Mouse (Mus musculus) CH12.LX (cell line): ENCODE results near the gene Fgf7. TPM values are rescaled to one million over a fixed set of nuclear protein-coding genes. Genes with fewer than 3 reads are reported as not detected.

Source experiments
- DNase-seq: peaks from one replicate; pipeline ENCODE4 v3.0.0-alpha.2; 2013; ENCODE audit errors: extremely low read depth
- H3K27ac ChIP-seq: 2 replicates; pipeline ENCODE4 v1.5.1; 2012; ENCODE audit warnings: low read depth, mild to moderate bottlenecking, control low read depth, moderate library complexity; ENCODE audit not compliant: insufficient read depth
- H3K27me3 ChIP-seq: replicated peaks from 2 replicates; pipeline ENCODE3; 2012; ENCODE audit warnings: inconsistent platforms
- H3K36me3 ChIP-seq, 2 experiments: replicated peaks in 1 of 2; 2 replicates each; pipeline versions ENCODE3 to v1.6.1; 2012; ENCODE audit warnings: inconsistent platforms in 1 of 2, low read length in 1 of 2, mild to moderate bottlenecking in 1 of 2, mixed read lengths in 1 of 2, moderate library complexity in 1 of 2; ENCODE audit not compliant: control insufficient read depth in 1 of 2, insufficient read depth in 1 of 2
- H3K4me1 ChIP-seq, 2 experiments: 2 replicates each; pipeline ENCODE4 v1.6.1; 2012; ENCODE audit warnings: inconsistent platforms in 1 of 2, moderate library complexity in 1 of 2; ENCODE audit not compliant: insufficient read depth in 2 of 2, control insufficient read depth in 1 of 2
- H3K4me2 ChIP-seq: 2 replicates; pipeline ENCODE4 v1.6.1; 2012; ENCODE audit warnings: low read depth, mild to moderate bottlenecking, control low read depth; ENCODE audit not compliant: poor library complexity, insufficient read depth, severe bottlenecking
- H3K4me3 ChIP-seq, 3 experiments: fragments of 150-350 bp in 1 of 3; sonication (generic) in 1 of 3; replicated peaks in 1 of 3; 2 replicates each; pipeline versions ENCODE3 to v1.5.1; 2011 to 2012; ENCODE audit warnings: low read depth in 2 of 3, low read length in 2 of 3, mild to moderate bottlenecking in 2 of 3, moderate library complexity in 2 of 3, control low read depth in 1 of 3, improper control_type of control experiment in 1 of 3, inconsistent platforms in 1 of 3, mixed read lengths in 1 of 3; ENCODE audit not compliant: poor library complexity in 1 of 3
- H3K79me2 ChIP-seq: replicated peaks from 2 replicates; pipeline ENCODE4 v1.6.1; 2012; ENCODE audit warnings: mild to moderate bottlenecking, moderate library complexity; ENCODE audit not compliant: control insufficient read depth, poor library complexity, insufficient read depth, severe bottlenecking; ENCODE audit errors: extremely low read depth
- H3K9ac ChIP-seq: 2 replicates; pipeline ENCODE4 v1.6.1; 2012; ENCODE audit warnings: low read depth, mild to moderate bottlenecking, control low read depth, moderate library complexity; ENCODE audit not compliant: insufficient read depth
- H3K9me3 ChIP-seq: replicated peaks from 2 replicates; pipeline ENCODE3; 2012; ENCODE audit warnings: low read length, inconsistent platforms, mixed read lengths
- BHLHE40 ChIP-seq: IDR thresholded peaks from 2 replicates; pipeline ENCODE4 v1.6.1; 2011; ENCODE audit warnings: mild to moderate bottlenecking, low read depth, low read length, improper control_type of control experiment
- CHD1 ChIP-seq: IDR thresholded peaks from 2 replicates; pipeline ENCODE4 v1.6.1; 2012; ENCODE audit warnings: low read depth, low read length, improper control_type of control experiment, inconsistent platforms
- ELF1 ChIP-seq: IDR thresholded peaks from 2 replicates; pipeline ENCODE4 v1.6.1; 2014; ENCODE audit warnings: low read depth, mild to moderate bottlenecking, inconsistent platforms, low read length, improper control_type of control experiment
- EP300 ChIP-seq: IDR thresholded peaks from 2 replicates; pipeline ENCODE4 v1.6.1; 2011; ENCODE audit warnings: low read length, improper control_type of control experiment
- GABPA ChIP-seq: IDR thresholded peaks from 2 replicates; pipeline ENCODE4 v1.6.1; 2012; ENCODE audit warnings: low read depth, low read length, improper control_type of control experiment, inconsistent platforms; ENCODE audit not compliant: insufficient replicate concordance
- HCFC1 ChIP-seq: IDR thresholded peaks from 2 replicates; pipeline ENCODE4 v1.6.1; 2012; ENCODE audit warnings: low read depth, mild to moderate bottlenecking, inconsistent platforms, low read length, improper control_type of control experiment
- JUND ChIP-seq: conservative IDR thresholded peaks from 2 replicates; pipeline ENCODE4 v1.6.1; 2011; ENCODE audit warnings: low read depth, low read length, improper control_type of control experiment
- KAT2A ChIP-seq: IDR thresholded peaks from 2 replicates; pipeline ENCODE4 v1.6.1; 2012; ENCODE audit warnings: low read length, improper control_type of control experiment, inconsistent platforms; ENCODE audit not compliant: insufficient replicate concordance
- MAFK ChIP-seq: IDR thresholded peaks from 2 replicates; pipeline ENCODE4 v1.6.1; 2011; ENCODE audit warnings: low read length, improper control_type of control experiment; ENCODE audit not compliant: insufficient replicate concordance
- MAZ ChIP-seq: IDR thresholded peaks from 2 replicates; pipeline ENCODE4 v1.6.1; 2012; ENCODE audit warnings: low read depth, mild to moderate bottlenecking, inconsistent platforms, low read length, improper control_type of control experiment, moderate library complexity
- MEF2A ChIP-seq: IDR thresholded peaks from 2 replicates; pipeline ENCODE4 v1.6.1; 2014; ENCODE audit warnings: low read depth, mild to moderate bottlenecking, inconsistent platforms, low read length, improper control_type of control experiment, borderline replicate concordance
- MYC ChIP-seq: IDR thresholded peaks from 2 replicates; pipeline ENCODE4 v1.6.1; 2011; ENCODE audit warnings: low read depth, mild to moderate bottlenecking, improper control_type of control experiment, low read length
- PAX5 ChIP-seq: IDR thresholded peaks from 2 replicates; pipeline ENCODE4 v1.6.1; 2012; ENCODE audit warnings: low read length, inconsistent platforms, mixed read lengths
- POLR2A ChIP-seq: IDR thresholded peaks from 2 replicates; pipeline ENCODE4 v1.6.1; 2011; ENCODE audit warnings: low read depth, mild to moderate bottlenecking, improper control_type of control experiment, low read length
- POLR2AphosphoS2 ChIP-seq: IDR thresholded peaks from 2 replicates; pipeline ENCODE4 v1.6.1; 2011; ENCODE audit warnings: low read depth, low read length, improper control_type of control experiment
- RAD21 ChIP-seq: IDR thresholded peaks from 2 replicates; pipeline ENCODE4 v1.6.1; 2011; ENCODE audit warnings: low read depth, mild to moderate bottlenecking, low read length, improper control_type of control experiment, moderate library complexity
- SIN3A ChIP-seq: IDR thresholded peaks from 2 replicates; pipeline ENCODE4 v1.6.1; 2012; ENCODE audit warnings: low read length, improper control_type of control experiment, inconsistent platforms
- SMC3 ChIP-seq: IDR thresholded peaks from 2 replicates; pipeline ENCODE4 v1.6.1; 2011; ENCODE audit warnings: low read depth, low read length, improper control_type of control experiment
- TBP ChIP-seq: conservative IDR thresholded peaks from 2 replicates; pipeline ENCODE4 v1.6.1; 2011; ENCODE audit warnings: low read depth, low read length, improper control_type of control experiment
- TCF12 ChIP-seq: IDR thresholded peaks from 2 replicates; pipeline ENCODE4 v1.6.1; 2014; ENCODE audit warnings: low read depth, mild to moderate bottlenecking, inconsistent platforms, low read length, improper control_type of control experiment
- USF1 ChIP-seq: IDR thresholded peaks from 2 replicates; pipeline ENCODE4 v1.6.1; 2014; ENCODE audit warnings: low read depth, mild to moderate bottlenecking, inconsistent platforms, low read length, improper control_type of control experiment
- ZC3H11A ChIP-seq: IDR thresholded peaks from 2 replicates; pipeline ENCODE4 v1.6.1; 2012; ENCODE audit warnings: low read depth, mild to moderate bottlenecking, inconsistent platforms, low read length, improper control_type of control experiment
- ZNF384 ChIP-seq: IDR thresholded peaks from 2 replicates; pipeline ENCODE4 v1.6.1; 2012; ENCODE audit warnings: low read depth, low read length, improper control_type of control experiment, inconsistent platforms
- dilution Hi-C: fragments of 300-500 bp; cut with MboI; formaldehyde crosslinking; loops from 2 replicates; pipeline ENCODE4 v1.14.3; 2020; ENCODE audit warnings: low sequenced_read_pairs; ENCODE audit not compliant: extremely low pct_unique_long_range_greater_than_20kb, extremely low pct_ligation_motif_present
- in situ Hi-C: fragments of 300-500 bp; cut with MboI; formaldehyde crosslinking; loops from 3 replicates; pipeline ENCODE4 v1.14.3; 2019; ENCODE audit warnings: low sequenced_read_pairs, low pct_ligation_motif_present, low pct_unique_long_range_greater_than_20kb, mixed read lengths
- polyA plus RNA-seq: library from polyadenylated mRNA; unstranded; fragments of >175 nt; gene quantifications from 2 replicates; pipeline ENCODE4 v1.2.1, GENCODE M21; 2012; ENCODE audit warnings: low read depth; ENCODE audit not compliant: insufficient read length
- total RNA-seq, 2 experiments: library from RNA; depleted of rRNA; stranded (reverse); fragments of 300-350 nt in 1 of 2; fragments of >200 nt in 1 of 2; gene quantifications; 2 replicates each; pipeline ENCODE4 v1.2.3; 2012 to 2014

The Fgf7 gene
- total and polyA plus RNA-seq, 3 experiments = not detected

GRCm38 (mm10) chr2:126064814-126065213 lies 30.4 kb downstream of the Fgf7 start:
- dilution Hi-C loops (no loop called here), in situ Hi-C loops (no loop called here)
- no peak overlapping the region for H3K4me3 ChIP-seq
- TF ChIP-seq MYC (no peak), MAFK (no peak), SMC3 (no peak), MAZ (no peak), ZNF384 (no peak), JUND (no peak)
- no peak overlapping the region for H3K27ac ChIP-seq
- no peak overlapping the region for H3K9ac ChIP-seq
- no peak for DNase-seq
- H3K79me2 ChIP-seq = no peaks in the 10 kb centered on the region
- H3K4me1 ChIP-seq = peaks cover 3 to 10% of the 10 kb centered on the region in 2 experiments; a peak in 3 of 4 replicates
- H3K36me3 ChIP-seq = no peaks in the 10 kb centered on the region
- H3K27me3 ChIP-seq = no peaks in the 10 kb centered on the region
- H3K9me3 ChIP-seq = no peaks in the 10 kb centered on the region
- H3K4me2 ChIP-seq = no peak overlapping the region

- DNase-seq = no peak
- Histone ChIP-seq H3K9ac (no peak overlapping the region), H3K4me3 (no peak overlapping the region), H3K36me3 (no peaks in the 10 kb centered on the region), H3K4me1 (peaks cover 3 to 15% of the 10 kb centered on the region in 2 experiments; a peak in 3 of 4 replicates), H3K9me3 (no peaks in the 10 kb centered on the region), H3K4me2 (no peak overlapping the region), H3K27me3 (no peaks in the 10 kb centered on the region), H3K27ac (no peak overlapping the region), H3K79me2 (no peaks in the 10 kb centered on the region)
- TF ChIP-seq POLR2AphosphoS2 (no peak), HCFC1 (no peak), ZC3H11A (no peak), EP300 (no peak), PAX5 (no peak), RAD21 (no peak), POLR2A (no peak), GABPA (no peak), MEF2A (no peak), BHLHE40 (no peak), ELF1 (no peak), TBP (no peak), MAFK (no peak), CHD1 (no peak), USF1 (no peak), MYC (no peak), TCF12 (no peak), KAT2A (no peak), SIN3A (no peak), JUND (no peak)
- dilution Hi-C loops (no loop called here), in situ Hi-C loops (no loop called here)
Measured at GRCm38 (mm10) chr2:126065303-126065856, 30.9 kb downstream of the Fgf7 start.
